Mouse (Mus musculus) liver, postnatal 0 days (tissue): Measurements from ENCODE around the gene Denr.

Experiments used
- CTCF ChIP-seq: sonication (generic); IDR thresholded peaks from 2 replicates; pipeline ENCODE4 v1.5.1; 2016; ENCODE audit warnings: antibody characterized with exemption, low read depth
- EP300 ChIP-seq: IDR thresholded peaks from 2 replicates; pipeline ENCODE4 v1.6.1; 2016; ENCODE audit warnings: antibody characterized with exemption, low read depth, mild to moderate bottlenecking

DNA sequence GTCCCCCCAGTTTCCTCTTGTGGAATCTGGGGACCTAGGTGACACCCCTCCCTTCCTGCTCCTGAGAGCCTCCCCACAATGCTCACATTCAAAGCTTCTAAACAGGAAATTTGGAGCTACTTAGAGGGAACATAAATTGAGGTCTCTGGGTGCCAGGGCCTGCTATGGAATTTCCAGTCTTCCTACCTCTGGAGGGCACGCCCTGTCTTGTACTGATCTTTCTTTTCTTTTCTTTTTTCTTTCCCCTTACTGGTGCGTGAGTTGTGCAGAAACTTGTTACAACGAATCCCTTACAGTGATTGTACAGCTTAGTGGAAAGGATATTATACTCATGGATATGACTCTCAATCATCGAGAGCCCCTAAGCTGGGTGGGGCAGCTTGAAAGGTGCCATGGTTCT lies 37.4 kb upstream of the Denr start:
- no peak for TF ChIP-seq CTCF
- TF ChIP-seq EP300: no peak
